Mouse (Mus musculus): ENCODE data around the gene Pde1b. TPM values are rescaled to one million over a fixed set of nuclear protein-coding genes. Genes with fewer than 3 reads are reported as not detected.

Gene Pde1b
- polyA plus RNA-seq, 1 experiment from 2014 or later: 2.8 TPM

DNA sequence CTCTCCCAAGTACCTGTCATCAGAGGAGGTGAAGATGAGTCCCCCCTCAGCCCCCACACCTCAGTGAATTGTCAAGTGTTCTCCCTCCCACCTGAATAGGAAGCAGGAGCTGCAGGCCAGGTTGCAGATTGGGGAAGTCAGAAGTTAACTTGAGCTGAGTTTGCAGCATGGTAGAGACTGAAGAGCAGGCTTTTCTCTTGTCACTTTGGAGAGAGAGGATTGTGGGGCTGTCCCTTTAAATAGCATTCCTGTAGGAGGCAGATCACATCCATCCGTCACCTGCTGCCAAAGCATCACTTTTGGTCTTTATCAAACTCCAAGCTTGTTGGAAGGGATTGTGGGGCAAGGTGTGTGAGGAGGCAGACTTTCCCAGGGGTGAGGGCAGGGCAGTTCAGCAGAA lies 2.1 kb upstream of the Pde1b start:
- H3K4me1 ChIP-seq (ENCODE audit: control insufficient read depth, insufficient read depth, low read length): no peaks in the 10 kb centered on the region
- peaks cover 16% of the 10 kb centered on the region for H3K27me3 ChIP-seq (ENCODE audit: control insufficient read depth, insufficient read depth, low read length)
- H3K9ac ChIP-seq (ENCODE audit: low read length): no peak overlapping the region

DNA sequence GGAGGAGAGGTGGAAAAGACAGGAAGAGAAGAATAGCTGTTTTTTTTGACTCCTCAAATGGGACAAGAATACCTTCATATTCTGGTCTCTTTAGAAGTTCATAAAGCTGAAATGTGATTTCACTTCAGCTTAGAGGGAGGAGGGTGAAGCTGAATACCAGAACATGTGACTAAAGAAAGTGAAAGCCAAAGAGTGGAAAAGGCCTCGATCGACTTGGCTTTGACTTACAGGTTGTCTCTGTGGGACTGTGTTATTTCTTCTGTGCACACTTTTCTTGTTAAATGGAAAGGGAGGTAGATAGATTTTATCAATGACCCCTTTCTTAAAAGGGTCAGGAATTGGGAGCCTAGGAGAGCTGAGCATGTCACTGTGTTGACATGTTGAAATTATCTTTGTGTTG lies 1.6 kb upstream of the Pde1b start:
- no peak overlapping the region for H3K4me3 ChIP-seq (ENCODE audit: low read length)
- no peak overlapping the region for H3K27ac ChIP-seq (ENCODE audit: low read length)
- H3K9me3 ChIP-seq (replicated peaks; ENCODE audit: control insufficient read depth, low read length): no peaks in the 10 kb centered on the region
- WGBS: 47% methylated on average over 2 of the region's 2 CpGs
- no peaks in the 10 kb centered on the region for H3K4me1 ChIP-seq (ENCODE audit: control insufficient read depth, insufficient read depth, low read length)
- no peak overlapping the region for H3K9ac ChIP-seq (ENCODE audit: low read length)
- H3K36me3 ChIP-seq (ENCODE audit: control insufficient read depth, insufficient read depth): no peaks in the 10 kb centered on the region
- ATAC-seq (replicated peaks; ENCODE audit: extremely low read depth, insufficient read depth, low FRiP score): no peak
- H3K4me2 ChIP-seq (ENCODE audit: low read depth, low read length): no peak overlapping the region
- peaks cover 16% of the 10 kb centered on the region for H3K27me3 ChIP-seq (ENCODE audit: control insufficient read depth, insufficient read depth, low read length)

More for the DNA sequence above, 2.1 kb upstream of the Pde1b start:
- H3K4me2 ChIP-seq (ENCODE audit: low read depth, low read length): no peak overlapping the region
- H3K27ac ChIP-seq (ENCODE audit: low read length): no peak overlapping the region
- no peaks in the 10 kb centered on the region for H3K9me3 ChIP-seq (replicated peaks; ENCODE audit: control insufficient read depth, low read length)
- no peak overlapping the region for H3K4me3 ChIP-seq (ENCODE audit: low read length)
- 58% methylated on average over 1 of the region's 1 CpGs for WGBS
- no peak for ATAC-seq (replicated peaks; ENCODE audit: extremely low read depth, insufficient read depth, low FRiP score)
- H3K36me3 ChIP-seq (ENCODE audit: control insufficient read depth, insufficient read depth): no peaks in the 10 kb centered on the region

DNA sequence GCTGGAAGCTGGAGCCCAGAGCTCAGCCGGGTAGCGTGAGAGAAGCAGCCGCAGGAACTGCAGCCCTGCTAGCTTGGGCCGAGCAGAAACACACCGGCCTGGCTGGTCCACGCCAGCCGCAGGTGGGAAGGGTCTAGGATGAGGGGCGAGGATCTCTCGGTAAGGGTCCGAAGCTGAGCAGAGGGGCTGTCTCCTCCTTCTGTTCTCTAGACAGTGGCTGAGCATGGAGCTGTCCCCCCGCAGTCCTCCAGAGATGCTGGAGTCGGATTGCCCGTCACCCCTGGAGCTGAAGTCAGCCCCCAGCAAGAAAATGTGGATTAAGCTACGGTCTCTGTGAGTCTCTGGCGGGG lies 392 bp downstream of the Pde1b start:
- H3K36me3 ChIP-seq (ENCODE audit: control insufficient read depth, insufficient read depth): no peaks in the 10 kb centered on the region
- peaks cover 16% of the 10 kb centered on the region for H3K27me3 ChIP-seq (ENCODE audit: control insufficient read depth, insufficient read depth, low read length)
- H3K9ac ChIP-seq (ENCODE audit: low read length): peak overlapping the region; percentile 75
- no peak overlapping the region; the same call in 1 of the 2 replicates for H3K27ac ChIP-seq (ENCODE audit: low read length)
- 3% methylated on average over 14 of the region's 15 CpGs for WGBS
- H3K9me3 ChIP-seq (replicated peaks; ENCODE audit: control insufficient read depth, low read length): no peaks in the 10 kb centered on the region
- ATAC-seq (replicated peaks; ENCODE audit: extremely low read depth, insufficient read depth, low FRiP score): peak; percentile 41; the same call in 1 of the 2 replicates
- peak overlapping the region; percentile 66 for H3K4me3 ChIP-seq (ENCODE audit: low read length)
- H3K4me1 ChIP-seq (ENCODE audit: control insufficient read depth, insufficient read depth, low read length): no peaks in the 10 kb centered on the region
- H3K4me2 ChIP-seq (ENCODE audit: low read depth, low read length): peak overlapping the region; percentile 93

DNA sequence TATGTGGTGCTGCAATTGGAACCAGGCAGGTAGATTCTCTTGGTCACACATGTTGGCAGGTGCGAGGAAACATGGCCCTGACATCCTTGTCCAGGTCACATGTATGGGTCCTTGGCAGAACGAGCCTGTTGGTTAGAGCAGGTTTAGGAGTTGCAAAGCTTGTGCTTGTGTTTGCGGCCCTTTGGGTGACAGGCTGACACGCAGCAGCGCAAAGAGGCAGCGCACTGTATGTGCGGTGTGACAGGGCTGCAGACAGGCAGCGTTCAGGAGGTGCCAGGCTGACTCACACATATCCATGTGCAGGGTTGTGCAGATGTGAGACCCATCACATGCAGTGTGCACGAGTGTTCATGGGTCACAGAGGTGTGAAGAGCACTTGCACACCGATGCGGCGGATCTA lies 826 bp downstream of the Pde1b start:
- Histone ChIP-seq H3K4me3 (ENCODE audit: low read length) (peak overlapping the region; percentile 66), H3K4me1 (ENCODE audit: control insufficient read depth, insufficient read depth, low read length) (no peaks in the 10 kb centered on the region), H3K4me2 (ENCODE audit: low read depth, low read length) (peak overlapping the region; percentile 93), H3K36me3 (ENCODE audit: control insufficient read depth, insufficient read depth) (no peaks in the 10 kb centered on the region), H3K9me3 (replicated peaks; ENCODE audit: control insufficient read depth, low read length) (no peaks in the 10 kb centered on the region), H3K27ac (ENCODE audit: low read length) (no peak overlapping the region), H3K27me3 (ENCODE audit: control insufficient read depth, insufficient read depth, low read length) (peaks cover 16% of the 10 kb centered on the region), H3K9ac (ENCODE audit: low read length) (no peak overlapping the region; the same call in 1 of the 2 replicates)
- ATAC-seq (replicated peaks; ENCODE audit: extremely low read depth, insufficient read depth, low FRiP score): no peak
- 43% methylated on average over 12 of the region's 12 CpGs for WGBS

- WGBS: 42% methylated on average over 3 of the region's 3 CpGs
- no peak overlapping the region for H3K4me2 ChIP-seq (ENCODE audit: low read depth, low read length)
- ATAC-seq (replicated peaks; ENCODE audit: extremely low read depth, insufficient read depth, low FRiP score): no peak
These were observed 6.5 kb downstream of the Pde1b start for GRCm38 (mm10) chr15:103509317-103509716.

GRCm38 (mm10) chr15:103511652-103512051 lies 8.8 kb downstream of the Pde1b start:
- Histone ChIP-seq H3K27me3 (ENCODE audit: control insufficient read depth, insufficient read depth, low read length) (no peaks in the 10 kb centered on the region), H3K9ac (ENCODE audit: low read length) (no peak overlapping the region), H3K4me2 (ENCODE audit: low read depth, low read length) (no peak overlapping the region), H3K4me3 (ENCODE audit: low read length) (no peak overlapping the region), H3K9me3 (replicated peaks; ENCODE audit: control insufficient read depth, low read length) (no peaks in the 10 kb centered on the region), H3K36me3 (ENCODE audit: control insufficient read depth, insufficient read depth) (no peaks in the 10 kb centered on the region), H3K27ac (ENCODE audit: low read length) (no peak overlapping the region), H3K4me1 (ENCODE audit: control insufficient read depth, insufficient read depth, low read length) (peaks cover 12% of the 10 kb centered on the region)
- ATAC-seq (replicated peaks; ENCODE audit: extremely low read depth, insufficient read depth, low FRiP score): no peak
- WGBS: 29% methylated on average over 1 of the region's 1 CpGs

More at GRCm38 (mm10) chr15:103509317-103509716, 6.5 kb downstream of the Pde1b start:
- H3K36me3 ChIP-seq (ENCODE audit: control insufficient read depth, insufficient read depth): no peaks in the 10 kb centered on the region
- peaks cover 3% of the 10 kb centered on the region for H3K4me1 ChIP-seq (ENCODE audit: control insufficient read depth, insufficient read depth, low read length)
- peaks cover 5% of the 10 kb centered on the region for H3K27me3 ChIP-seq (ENCODE audit: control insufficient read depth, insufficient read depth, low read length)
- H3K4me3 ChIP-seq (ENCODE audit: low read length): no peak overlapping the region
- no peak overlapping the region for H3K27ac ChIP-seq (ENCODE audit: low read length)
- no peaks in the 10 kb centered on the region for H3K9me3 ChIP-seq (replicated peaks; ENCODE audit: control insufficient read depth, low read length)
- no peak overlapping the region for H3K9ac ChIP-seq (ENCODE audit: low read length)

DNA sequence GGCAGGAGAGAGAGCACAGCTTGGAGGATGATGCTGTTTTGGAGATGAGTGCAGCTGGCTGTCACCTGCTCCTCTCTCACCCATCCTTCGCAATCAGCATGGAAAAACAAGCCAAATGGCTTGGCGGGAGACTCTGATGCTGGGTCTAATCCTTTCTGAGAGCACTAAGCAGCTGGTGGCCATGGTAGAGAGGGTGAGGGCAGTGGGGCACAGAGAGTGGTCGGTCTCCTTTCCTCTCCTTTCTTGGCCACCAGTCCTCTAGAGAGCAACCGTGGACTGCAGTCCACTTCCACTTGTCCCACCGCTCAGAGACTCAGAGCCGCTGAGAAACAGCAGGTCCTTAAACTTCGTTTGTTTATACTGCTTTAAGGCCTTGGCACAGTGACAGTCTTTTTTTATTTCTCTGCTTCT lies 10.8 kb downstream of the Pde1b start:
- no peaks in the 10 kb centered on the region for H3K27me3 ChIP-seq (ENCODE audit: control insufficient read depth, insufficient read depth, low read length)
- H3K4me2 ChIP-seq (ENCODE audit: low read depth, low read length): peak overlapping the region; percentile 77
- H3K4me1 ChIP-seq (ENCODE audit: control insufficient read depth, insufficient read depth, low read length): peaks cover 12% of the 10 kb centered on the region
- 11% methylated on average over 7 of the region's 7 CpGs for WGBS
- H3K27ac ChIP-seq (ENCODE audit: low read length): no peak overlapping the region
- no peak overlapping the region for H3K9ac ChIP-seq (ENCODE audit: low read length)
- peak overlapping the region; percentile 55 for H3K4me3 ChIP-seq (ENCODE audit: low read length)
- no peaks in the 10 kb centered on the region for H3K36me3 ChIP-seq (ENCODE audit: control insufficient read depth, insufficient read depth)
- no peaks in the 10 kb centered on the region for H3K9me3 ChIP-seq (replicated peaks; ENCODE audit: control insufficient read depth, low read length)
- peak; percentile 24; the same call in 1 of the 2 replicates for ATAC-seq (replicated peaks; ENCODE audit: extremely low read depth, insufficient read depth, low FRiP score)

DNA sequence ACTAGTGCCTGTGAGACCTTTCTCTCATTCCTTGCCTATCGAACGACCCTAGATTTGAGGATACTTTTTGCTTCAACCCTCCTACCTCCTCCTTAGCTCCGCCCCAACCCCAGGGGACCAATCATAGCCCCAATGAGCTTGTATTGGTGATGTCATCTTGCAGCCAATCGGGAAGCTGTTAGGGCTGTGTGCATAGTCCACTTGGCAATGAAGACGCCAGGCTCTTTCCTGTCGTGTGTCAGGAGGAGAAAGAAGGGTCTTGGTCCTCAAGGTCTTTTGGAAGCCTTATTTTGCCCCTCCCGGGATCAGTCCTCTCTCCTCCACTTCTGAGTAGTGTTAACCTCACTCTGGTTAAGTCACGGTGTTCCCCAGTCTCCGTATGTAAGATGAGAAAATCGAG lies 11.3 kb downstream of the Pde1b start:
- Histone ChIP-seq H3K27ac (ENCODE audit: low read length) (no peak overlapping the region), H3K4me1 (ENCODE audit: control insufficient read depth, insufficient read depth, low read length) (peaks cover 11% of the 10 kb centered on the region), H3K36me3 (ENCODE audit: control insufficient read depth, insufficient read depth) (no peaks in the 10 kb centered on the region), H3K9me3 (replicated peaks; ENCODE audit: control insufficient read depth, low read length) (no peaks in the 10 kb centered on the region), H3K9ac (ENCODE audit: low read length) (peak overlapping the region; percentile 67), H3K4me2 (ENCODE audit: low read depth, low read length) (peak overlapping the region; percentile 77), H3K27me3 (ENCODE audit: control insufficient read depth, insufficient read depth, low read length) (no peaks in the 10 kb centered on the region), H3K4me3 (ENCODE audit: low read length) (peak overlapping the region; percentile 55)
- 3% methylated on average over 10 of the region's 10 CpGs for WGBS
- peak; percentile 89 for ATAC-seq (replicated peaks; ENCODE audit: extremely low read depth, insufficient read depth, low FRiP score)

GRCm38 (mm10) chr15:103514914-103515313 lies 12.1 kb downstream of the Pde1b start:
- ATAC-seq (replicated peaks; ENCODE audit: extremely low read depth, insufficient read depth, low FRiP score): 0 out of 2 replicates have a peak, but pooled peaks have one; percentile 15

More at GRCm38 (mm10) chr15:103514914-103515313, 12.1 kb downstream of the Pde1b start:
- 0 out of 2 replicates have a peak overlapping the region, but pooled peaks have one; percentile 0 for H3K4me3 ChIP-seq (ENCODE audit: low read length)
- no peaks in the 10 kb centered on the region for H3K36me3 ChIP-seq (ENCODE audit: control insufficient read depth, insufficient read depth)
- H3K9me3 ChIP-seq (replicated peaks; ENCODE audit: control insufficient read depth, low read length): no peaks in the 10 kb centered on the region
- peaks cover 9% of the 10 kb centered on the region for H3K4me1 ChIP-seq (ENCODE audit: control insufficient read depth, insufficient read depth, low read length)
- H3K9ac ChIP-seq (ENCODE audit: low read length): no peak overlapping the region
- WGBS: 27% methylated on average over 3 of the region's 3 CpGs
- H3K4me2 ChIP-seq (ENCODE audit: low read depth, low read length): peak overlapping the region; percentile 77
- H3K27ac ChIP-seq (ENCODE audit: low read length): peak overlapping the region; percentile 2
- no peaks in the 10 kb centered on the region for H3K27me3 ChIP-seq (ENCODE audit: control insufficient read depth, insufficient read depth, low read length)

All from heart, embryonic 16.5 days (tissue).